Mouse (Mus musculus): ENCODE measurements at regions not wholly inside any gene's neighbourhood (a gene's known extent, or its start where the extent isn't known, plus 50 kb on each side); places are given as distances from the start of the nearest gene placed in this dataset.
A peak's percentile ranks its signal among the peaks of the same experiment; 100 is the strongest.

- TF ChIP-seq POLR2A (IDR thresholded peaks at IDR 0.05; ENCODE audit: extremely low read depth, insufficient read depth, low read length) = no peak
- TF ChIP-seq CTCF (IDR thresholded peaks at IDR 0.05; ENCODE audit: extremely low read depth, insufficient read depth, low read length) = no peak
- Histone ChIP-seq H3K27ac (ENCODE audit: insufficient read depth, low read length) (no peak overlapping the region), H3K4me3 (ENCODE audit: insufficient read depth, low read length) (no peak overlapping the region), H3K4me1 (ENCODE audit: control insufficient read depth, insufficient read depth, low read length) (no peaks in the 10 kb centered on the region)
Measured at GRCm38 (mm10) chr6:50011746-50012453, 98.1 kb upstream of the Mpp6 start.

- H3K4me1 ChIP-seq (ENCODE audit: control insufficient read depth, insufficient read depth, low read length) = no peaks in the 10 kb centered on the region
- TF ChIP-seq CTCF (IDR thresholded peaks at IDR 0.05; ENCODE audit: extremely low read depth, insufficient read depth, low read length) = no peak
- H3K27ac ChIP-seq (ENCODE audit: insufficient read depth, low read length) = no peak overlapping the region
- no peak overlapping the region for H3K4me3 ChIP-seq (ENCODE audit: insufficient read depth, low read length)
Measured at GRCm38 (mm10) chr6:50013067-50013466, 97.0 kb upstream of the Mpp6 start.

DNA sequence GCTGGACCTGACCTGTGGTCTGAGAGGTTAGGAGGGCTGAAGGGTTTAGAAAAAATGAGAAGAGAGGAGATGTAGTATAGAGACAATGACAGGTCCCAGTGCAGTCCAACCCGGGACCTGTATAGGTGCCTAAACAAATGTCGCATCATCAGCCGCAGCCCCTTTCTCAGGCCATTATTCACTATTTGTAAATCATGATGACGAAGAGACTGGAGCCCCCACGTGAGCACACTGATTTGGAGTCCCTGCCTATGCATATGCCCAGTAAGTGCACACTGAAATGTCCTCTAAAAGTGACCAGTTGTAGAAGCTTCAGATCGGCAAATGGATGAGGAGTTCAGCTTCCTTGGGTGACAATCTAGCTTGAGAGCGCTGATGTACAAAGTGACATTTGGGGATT is 96.2 kb upstream of the Mpp6 start:
- no peak overlapping the region for H3K4me3 ChIP-seq (ENCODE audit: insufficient read depth, low read length)
- no peak for TF ChIP-seq POLR2A (IDR thresholded peaks at IDR 0.05; ENCODE audit: extremely low read depth, insufficient read depth, low read length)
- no peak for TF ChIP-seq CTCF (IDR thresholded peaks at IDR 0.05; ENCODE audit: extremely low read depth, insufficient read depth, low read length)
- no peak overlapping the region for H3K27ac ChIP-seq (ENCODE audit: insufficient read depth, low read length)
- H3K4me1 ChIP-seq (ENCODE audit: control insufficient read depth, insufficient read depth, low read length) = no peaks in the 10 kb centered on the region

- Histone ChIP-seq H3K4me3 (ENCODE audit: insufficient read depth, low read length) (no peak overlapping the region), H3K27ac (ENCODE audit: insufficient read depth, low read length) (no peak overlapping the region), H3K4me1 (ENCODE audit: control insufficient read depth, insufficient read depth, low read length) (no peaks in the 10 kb centered on the region; the same call in 1 of the 2 replicates)
- TF ChIP-seq CTCF (IDR thresholded peaks at IDR 0.05; ENCODE audit: extremely low read depth, insufficient read depth, low read length) (no peak), POLR2A (IDR thresholded peaks at IDR 0.05; ENCODE audit: extremely low read depth, insufficient read depth, low read length) (no peak)
Measured at GRCm38 (mm10) chr6:50027981-50028380, 82.1 kb upstream of the Mpp6 start.

DNA sequence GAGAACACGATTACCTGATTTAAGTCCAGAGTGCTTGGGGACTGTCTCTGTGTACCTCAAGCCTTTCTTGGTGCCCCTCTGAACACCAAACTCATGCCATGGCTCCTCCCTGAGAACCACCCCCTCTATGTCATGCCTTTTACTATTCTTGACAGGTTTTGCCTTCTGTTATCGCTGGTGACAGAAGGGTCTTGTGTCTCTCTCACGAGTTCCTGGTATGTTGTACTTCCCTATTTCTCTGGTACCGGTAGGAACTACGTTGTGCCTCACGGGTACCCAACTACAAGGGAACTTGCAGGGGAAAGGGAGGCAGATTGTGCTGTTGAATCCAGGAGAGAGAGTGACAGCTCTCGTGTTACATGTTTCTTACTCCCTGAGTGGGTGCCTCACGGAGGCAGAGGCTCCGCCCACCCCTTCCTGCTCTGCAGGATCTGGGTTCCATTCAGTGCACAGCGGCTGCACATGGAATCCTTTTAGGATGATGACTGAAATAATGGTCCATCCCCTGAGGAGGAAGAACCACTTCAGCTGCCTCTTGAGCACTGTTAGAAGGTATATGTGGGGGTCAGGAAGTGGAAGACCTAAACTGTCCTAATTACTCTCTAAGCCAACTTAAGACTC is 80.0 kb upstream of the Mpp6 start:
- TF ChIP-seq POLR2A (IDR thresholded peaks at IDR 0.05; ENCODE audit: extremely low read depth, insufficient read depth, low read length) = no peak
- no peak for TF ChIP-seq CTCF (IDR thresholded peaks at IDR 0.05; ENCODE audit: extremely low read depth, insufficient read depth, low read length)
- no peak overlapping the region for H3K4me3 ChIP-seq (ENCODE audit: insufficient read depth, low read length)
- H3K4me1 ChIP-seq (ENCODE audit: control insufficient read depth, insufficient read depth, low read length) = no peaks in the 10 kb centered on the region; the same call in 1 of the 2 replicates
- H3K27ac ChIP-seq (ENCODE audit: insufficient read depth, low read length) = no peak overlapping the region

DNA sequence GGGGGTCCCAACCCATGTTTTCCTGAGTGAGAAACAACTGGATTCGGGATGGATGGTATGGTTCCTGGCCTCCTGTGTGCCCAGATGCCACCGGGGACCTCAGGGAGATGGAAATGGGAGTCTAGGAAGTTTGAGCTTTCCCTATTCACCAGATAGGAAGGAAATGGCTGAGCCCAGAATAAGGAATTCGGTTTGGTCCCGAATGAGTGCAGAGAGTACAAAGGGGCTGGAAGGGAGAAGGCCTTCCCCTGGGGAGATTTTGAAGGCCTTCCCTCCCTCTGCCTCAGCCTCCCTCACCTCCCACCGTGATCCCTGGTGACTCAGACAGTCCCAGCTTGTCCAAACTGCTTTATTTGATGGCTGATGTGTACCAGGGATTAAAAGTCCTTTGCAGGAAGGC is 78.7 kb upstream of the Mpp6 start:
- no peaks in the 10 kb centered on the region for H3K4me1 ChIP-seq (ENCODE audit: control insufficient read depth, insufficient read depth, low read length)
- H3K27ac ChIP-seq (ENCODE audit: insufficient read depth, low read length) = no peak overlapping the region
- TF ChIP-seq POLR2A (IDR thresholded peaks at IDR 0.05; ENCODE audit: extremely low read depth, insufficient read depth, low read length) = no peak
- no peak for TF ChIP-seq CTCF (IDR thresholded peaks at IDR 0.05; ENCODE audit: extremely low read depth, insufficient read depth, low read length)
- H3K4me3 ChIP-seq (ENCODE audit: insufficient read depth, low read length) = no peak overlapping the region

- no peaks in the 10 kb centered on the region for H3K4me1 ChIP-seq (ENCODE audit: control insufficient read depth, insufficient read depth, low read length)
- no peak overlapping the region for H3K27ac ChIP-seq (ENCODE audit: insufficient read depth, low read length)
- peak overlapping the region; percentile 12; the same call in 1 of the 2 replicates for H3K4me3 ChIP-seq (ENCODE audit: insufficient read depth, low read length)
- no peak for TF ChIP-seq POLR2A (IDR thresholded peaks at IDR 0.05; ENCODE audit: extremely low read depth, insufficient read depth, low read length)
- TF ChIP-seq CTCF (IDR thresholded peaks at IDR 0.05; ENCODE audit: extremely low read depth, insufficient read depth, low read length) = no peak
Measured at GRCm38 (mm10) chr6:50032894-50033595, 77.0 kb upstream of the Mpp6 start.

- Histone ChIP-seq H3K4me1 (ENCODE audit: control insufficient read depth, insufficient read depth, low read length) (no peaks in the 10 kb centered on the region), H3K27ac (ENCODE audit: insufficient read depth, low read length) (no peak overlapping the region), H3K4me3 (ENCODE audit: insufficient read depth, low read length) (no peak overlapping the region)
- TF ChIP-seq CTCF (IDR thresholded peaks at IDR 0.05; ENCODE audit: extremely low read depth, insufficient read depth, low read length) (no peak), POLR2A (IDR thresholded peaks at IDR 0.05; ENCODE audit: extremely low read depth, insufficient read depth, low read length) (no peak)
Measured at GRCm38 (mm10) chr6:50037614-50038013, 72.4 kb upstream of the Mpp6 start.

DNA sequence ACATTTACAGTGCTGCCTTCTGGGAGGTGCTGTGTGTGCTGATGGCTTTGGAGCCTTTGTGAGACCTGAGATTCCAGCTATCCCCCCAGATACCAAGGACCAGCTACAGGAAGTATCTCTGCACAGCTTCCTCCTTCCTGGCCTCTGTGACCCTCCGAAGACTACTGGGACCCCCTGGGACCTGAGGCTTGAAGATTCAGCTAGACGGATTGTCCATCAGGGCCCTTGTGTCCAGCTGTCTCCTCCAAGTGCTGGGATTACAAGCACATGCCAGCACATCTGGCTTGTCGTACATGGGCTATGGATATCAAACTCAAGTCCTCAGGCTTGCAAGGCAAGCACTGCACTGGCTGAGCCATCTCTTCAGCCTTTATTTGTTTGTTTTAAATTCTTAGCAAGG is 71.7 kb upstream of the Mpp6 start:
- Histone ChIP-seq H3K27ac (ENCODE audit: insufficient read depth, low read length) (no peak overlapping the region), H3K4me3 (ENCODE audit: insufficient read depth, low read length) (no peak overlapping the region), H3K4me1 (ENCODE audit: control insufficient read depth, insufficient read depth, low read length) (no peaks in the 10 kb centered on the region)
- TF ChIP-seq CTCF (IDR thresholded peaks at IDR 0.05; ENCODE audit: extremely low read depth, insufficient read depth, low read length) (no peak), POLR2A (IDR thresholded peaks at IDR 0.05; ENCODE audit: extremely low read depth, insufficient read depth, low read length) (no peak)

DNA sequence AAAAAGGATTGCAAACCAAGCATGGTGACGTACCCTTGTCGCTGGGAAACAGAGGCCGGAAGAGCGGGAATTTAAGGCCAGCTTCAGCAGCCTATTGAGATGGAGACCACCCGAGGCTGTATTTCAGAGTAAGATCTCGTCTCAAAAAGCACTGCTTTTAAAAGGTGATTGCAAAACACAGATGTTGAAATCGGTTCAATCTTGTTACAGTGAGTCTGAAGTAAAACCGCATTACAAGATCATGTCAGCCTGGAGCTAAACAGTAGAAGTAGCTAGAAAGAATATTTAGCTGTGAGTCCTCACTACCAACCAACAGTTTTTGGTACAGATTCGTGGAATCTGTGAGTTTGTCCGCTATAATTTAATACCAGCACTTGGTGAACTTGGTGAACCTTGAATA is 69.0 kb upstream of the Mpp6 start:
- H3K27ac ChIP-seq (ENCODE audit: insufficient read depth, low read length) = no peak overlapping the region
- TF ChIP-seq POLR2A (IDR thresholded peaks at IDR 0.05; ENCODE audit: extremely low read depth, insufficient read depth, low read length) (no peak), CTCF (IDR thresholded peaks at IDR 0.05; ENCODE audit: extremely low read depth, insufficient read depth, low read length) (no peak)
- no peak overlapping the region for H3K4me3 ChIP-seq (ENCODE audit: insufficient read depth, low read length)
- no peaks in the 10 kb centered on the region for H3K4me1 ChIP-seq (ENCODE audit: control insufficient read depth, insufficient read depth, low read length)

Data from cortical plate, adult 2 months (tissue).